Mouse (Mus musculus): ENCODE data around the gene Olfr1126. TPM values are rescaled to one million over a fixed set of nuclear protein-coding genes. Genes with fewer than 3 reads are reported as not detected.
"Not testable (repeated sequence)": the region's sequence is repeated elsewhere in the genome, so short reads cannot be mapped to it uniquely, and the experiment has no call there.

Gene Olfr1126
- polyA plus RNA-seq (2015; fragmentation: Nextera tagmentation; extraction: Ambion mirVana): not detected in 2 replicates

- Histone ChIP-seq H3K27me3 (no peaks in the 10 kb centered on the region), H3K9ac (no peak within 1 kb of the TSS), H3K4me1 (replicated peaks) (no peaks in the 10 kb centered on the region), H3K4me2 (no peak within 1 kb of the TSS), H3K4me3 (no peak within 1 kb of the TSS), H3K36me3 (no peaks in the 10 kb centered on the region), H3K9me3 (replicated peaks) (no peaks in the 10 kb centered on the region), H3K27ac (no peak within 1 kb of the TSS)
- ATAC-seq (replicated peaks; ENCODE audit: insufficient number of reproducible peaks, insufficient read depth, low FRiP score, low read depth): no peak
Measured at GRCm38 (mm10) chr2:87453662-87454061, at the start of gene Olfr1126. TSS of gene Olfr1126 (plus strand) at chr2:87453962.

- Histone ChIP-seq H3K4me3 (no peak within 1 kb of the TSS), H3K9ac (no peak within 1 kb of the TSS), H3K27ac (no peak within 1 kb of the TSS), H3K9me3 (replicated peaks) (no peaks in the 10 kb centered on the region), H3K4me2 (no peak within 1 kb of the TSS), H3K27me3 (no peaks in the 10 kb centered on the region), H3K4me1 (replicated peaks) (no peaks in the 10 kb centered on the region), H3K36me3 (no peaks in the 10 kb centered on the region)
- no peak for ATAC-seq (replicated peaks; ENCODE audit: insufficient number of reproducible peaks, insufficient read depth, low FRiP score, low read depth)
- 84% methylated on average over 1 of the region's 1 CpGs for WGBS
Measured at GRCm38 (mm10) chr2:87416335-87416734, 37.4 kb upstream of the Olfr1126 start, which contains the start of gene Olfr1123. TSS of gene Olfr1123 (plus strand) at chr2:87416635.

- Histone ChIP-seq H3K4me1 (replicated peaks) (no peaks in the 10 kb centered on the region), H3K4me2 (no peak within 1 kb of the TSS), H3K9me3 (replicated peaks) (no peaks in the 10 kb centered on the region), H3K27me3 (no peaks in the 10 kb centered on the region), H3K4me3 (no peak within 1 kb of the TSS), H3K9ac (no peak within 1 kb of the TSS), H3K36me3 (no peaks in the 10 kb centered on the region), H3K27ac (no peak within 1 kb of the TSS)
- ATAC-seq (replicated peaks; ENCODE audit: insufficient number of reproducible peaks, insufficient read depth, low FRiP score, low read depth): no peak
- 82% methylated on average over 1 of the region's 1 CpGs for WGBS
Measured at GRCm38 (mm10) chr2:87429975-87430374, 23.8 kb upstream of the Olfr1126 start, which contains the start of gene Olfr1124. TSS of gene Olfr1124 (plus strand) at chr2:87430275.

- H3K4me2 ChIP-seq: no peak overlapping the region
- H3K4me3 ChIP-seq: no peak overlapping the region
- no peak overlapping the region for H3K9ac ChIP-seq
- no peak for ATAC-seq (replicated peaks; ENCODE audit: insufficient number of reproducible peaks, insufficient read depth, low FRiP score, low read depth)
- no peaks in the 10 kb centered on the region for H3K27me3 ChIP-seq
- H3K9me3 ChIP-seq (replicated peaks): 0 out of 2 replicates have a peak, but pooled peaks cover 3% of the 10 kb centered on the region
- H3K36me3 ChIP-seq: no peaks in the 10 kb centered on the region
- 83% methylated on average over 16 of the region's 16 CpGs for WGBS
- H3K4me1 ChIP-seq (replicated peaks): no peaks in the 10 kb centered on the region
- no peak overlapping the region for H3K27ac ChIP-seq
Measured at GRCm38 (mm10) chr2:87437731-87438130, 16.0 kb upstream of the Olfr1126 start.

- no peak overlapping the region for H3K4me3 ChIP-seq
- ATAC-seq (replicated peaks; ENCODE audit: insufficient number of reproducible peaks, insufficient read depth, low FRiP score, low read depth): no peak
- 85% methylated on average over 4 of the region's 4 CpGs for WGBS
Measured at GRCm38 (mm10) chr2:87461769-87462168, 8.0 kb downstream of the Olfr1126 start.

DNA sequence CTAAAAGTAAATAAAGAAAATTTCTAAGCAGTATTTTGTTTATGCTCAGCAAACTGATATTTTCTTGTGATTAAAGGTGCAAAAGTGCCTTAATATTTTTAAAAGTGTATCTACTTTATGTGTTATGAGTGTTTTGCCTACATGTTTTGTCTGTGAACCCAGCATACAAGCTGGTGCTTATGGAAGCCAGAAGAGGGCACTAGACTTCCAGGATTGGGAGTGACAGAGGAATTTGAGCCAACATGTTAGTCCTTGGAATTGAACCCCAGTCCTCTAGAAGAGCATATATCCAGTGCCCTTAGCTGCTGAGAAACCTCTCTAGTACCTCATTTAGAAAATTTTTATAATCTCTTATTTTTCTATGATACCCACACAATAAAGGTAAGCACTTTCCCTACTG is 26.4 kb downstream of the Olfr1126 start:
- H3K4me3 ChIP-seq: no peak overlapping the region
- H3K36me3 ChIP-seq: no peaks in the 10 kb centered on the region
- H3K4me2 ChIP-seq: no peak overlapping the region
- ATAC-seq (replicated peaks; ENCODE audit: insufficient number of reproducible peaks, insufficient read depth, low FRiP score, low read depth): no peak
- H3K9me3 ChIP-seq (replicated peaks): no peaks in the 10 kb centered on the region
- no peaks in the 10 kb centered on the region for H3K27me3 ChIP-seq
- no peak overlapping the region for H3K27ac ChIP-seq
- no peaks in the 10 kb centered on the region for H3K4me1 ChIP-seq (replicated peaks)
- no peak overlapping the region for H3K9ac ChIP-seq

More at GRCm38 (mm10) chr2:87461769-87462168, 8.0 kb downstream of the Olfr1126 start:
- Histone ChIP-seq H3K9me3 (replicated peaks) (no peaks in the 10 kb centered on the region), H3K4me1 (replicated peaks) (no peaks in the 10 kb centered on the region), H3K4me2 (no peak overlapping the region), H3K9ac (no peak overlapping the region), H3K27ac (no peak overlapping the region), H3K27me3 (no peaks in the 10 kb centered on the region), H3K36me3 (no peaks in the 10 kb centered on the region)

GRCm38 (mm10) chr2:87481158-87481557 is 27.4 kb downstream of the Olfr1126 start:
- Histone ChIP-seq H3K9me3 (replicated peaks) (no peaks in the 10 kb centered on the region), H3K4me1 (replicated peaks) (no peaks in the 10 kb centered on the region), H3K27ac (no peak overlapping the region), H3K4me3 (no peak overlapping the region), H3K27me3 (no peaks in the 10 kb centered on the region), H3K36me3 (no peaks in the 10 kb centered on the region), H3K9ac (no peak overlapping the region), H3K4me2 (no peak overlapping the region)
- no peak for ATAC-seq (replicated peaks; ENCODE audit: insufficient number of reproducible peaks, insufficient read depth, low FRiP score, low read depth)
- WGBS: 55% methylated on average over 4 of the region's 4 CpGs

- H3K27me3 ChIP-seq: no peaks in the 10 kb centered on the region
- H3K9me3 ChIP-seq (replicated peaks): no peaks in the 10 kb centered on the region
- no peaks in the 10 kb centered on the region for H3K36me3 ChIP-seq
- no peaks in the 10 kb centered on the region for H3K4me1 ChIP-seq (replicated peaks)
- no peak overlapping the region for H3K4me3 ChIP-seq
- no peak overlapping the region for H3K27ac ChIP-seq
- H3K4me2 ChIP-seq: no peak overlapping the region
- ATAC-seq (replicated peaks; ENCODE audit: insufficient number of reproducible peaks, insufficient read depth, low FRiP score, low read depth): no peak
- no peak overlapping the region for H3K9ac ChIP-seq
- 82% methylated on average over 2 of the region's 2 CpGs for WGBS
Measured at GRCm38 (mm10) chr2:87482276-87482675, 28.5 kb downstream of the Olfr1126 start.

GRCm38 (mm10) chr2:87496993-87497392 is 43.2 kb downstream of the Olfr1126 start, which contains the start of gene Pramel7:
TSS of gene Pramel7 (minus strand) at chr2:87497093.
- not testable (repeated sequence) for H3K36me3 ChIP-seq; H3K4me2 ChIP-seq; ATAC-seq (replicated peaks; ENCODE audit: insufficient number of reproducible peaks, insufficient read depth, low FRiP score, low read depth); H3K27ac ChIP-seq; H3K27me3 ChIP-seq; H3K9ac ChIP-seq; H3K4me3 ChIP-seq; H3K4me1 ChIP-seq (replicated peaks); H3K9me3 ChIP-seq (replicated peaks)
- WGBS: 82% methylated on average over 4 of the region's 5 CpGs

GRCm38 (mm10) chr2:87506265-87506664 is 52.5 kb downstream of the Olfr1126 start, which contains the start of gene Pramel6:
TSS of gene Pramel6 (plus strand) at chr2:87506565.
- ATAC-seq (replicated peaks; ENCODE audit: insufficient number of reproducible peaks, insufficient read depth, low FRiP score, low read depth): no peak
- no peaks in the 10 kb centered on the region for H3K4me1 ChIP-seq (replicated peaks)
- H3K36me3 ChIP-seq: no peaks in the 10 kb centered on the region
- no peak within 1 kb of the TSS for H3K27ac ChIP-seq
- no peak within 1 kb of the TSS for H3K4me2 ChIP-seq
- no peak within 1 kb of the TSS for H3K4me3 ChIP-seq
- no peaks in the 10 kb centered on the region for H3K27me3 ChIP-seq
- H3K9me3 ChIP-seq (replicated peaks): no peaks in the 10 kb centered on the region
- WGBS: 72% methylated on average over 6 of the region's 6 CpGs
- no peak within 1 kb of the TSS for H3K9ac ChIP-seq
